Mouse (Mus musculus): ENCODE data around the gene Npc2. TPM values are rescaled to one million over a fixed set of nuclear protein-coding genes. Genes with fewer than 3 reads are reported as not detected.
A peak's percentile ranks its signal among the peaks of the same experiment; 100 is the strongest.

Gene Npc2
- polyA plus RNA-seq, 1 experiment from 2014 or later: 89.8 TPM

DNA sequence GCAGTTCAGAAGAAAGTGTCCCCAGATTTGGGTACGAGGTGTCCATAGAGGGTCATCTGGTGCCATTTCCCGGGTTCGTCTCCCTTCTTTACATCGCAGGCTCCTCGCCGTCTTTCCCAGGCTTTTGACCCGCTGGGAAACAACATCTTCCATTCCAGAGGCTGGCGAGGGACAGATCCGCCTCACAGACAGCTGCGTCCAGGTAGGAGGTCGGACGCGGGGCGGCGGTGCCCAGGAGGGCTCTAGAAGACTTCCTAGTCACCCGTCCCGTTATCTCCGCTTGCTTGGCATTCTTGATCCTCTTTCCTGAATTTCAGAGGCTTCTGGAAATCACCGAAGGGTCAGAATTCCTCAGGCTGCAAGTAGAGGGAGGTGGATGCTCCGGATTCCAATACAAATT lies 524 bp upstream of the Npc2 start:
- H3K27me3 ChIP-seq: no peaks in the 10 kb centered on the region
- peak overlapping the region; percentile 26; the same call in 1 of the 2 replicates for H3K27ac ChIP-seq
- peaks cover 22% of the 10 kb centered on the region for H3K36me3 ChIP-seq (ENCODE audit: poor library complexity, severe bottlenecking)
- H3K4me3 ChIP-seq: peak overlapping the region; percentile 67
- H3K9ac ChIP-seq: peak overlapping the region; percentile 80
- H3K9me3 ChIP-seq (replicated peaks): no peaks in the 10 kb centered on the region
- 2% methylated on average over 20 of the region's 20 CpGs for WGBS
- peaks cover 36% of the 10 kb centered on the region for H3K4me1 ChIP-seq
- ATAC-seq: 0 out of 2 replicates have a peak, but pooled peaks have one; percentile 1
- H3K4me2 ChIP-seq: peak overlapping the region; percentile 81

DNA sequence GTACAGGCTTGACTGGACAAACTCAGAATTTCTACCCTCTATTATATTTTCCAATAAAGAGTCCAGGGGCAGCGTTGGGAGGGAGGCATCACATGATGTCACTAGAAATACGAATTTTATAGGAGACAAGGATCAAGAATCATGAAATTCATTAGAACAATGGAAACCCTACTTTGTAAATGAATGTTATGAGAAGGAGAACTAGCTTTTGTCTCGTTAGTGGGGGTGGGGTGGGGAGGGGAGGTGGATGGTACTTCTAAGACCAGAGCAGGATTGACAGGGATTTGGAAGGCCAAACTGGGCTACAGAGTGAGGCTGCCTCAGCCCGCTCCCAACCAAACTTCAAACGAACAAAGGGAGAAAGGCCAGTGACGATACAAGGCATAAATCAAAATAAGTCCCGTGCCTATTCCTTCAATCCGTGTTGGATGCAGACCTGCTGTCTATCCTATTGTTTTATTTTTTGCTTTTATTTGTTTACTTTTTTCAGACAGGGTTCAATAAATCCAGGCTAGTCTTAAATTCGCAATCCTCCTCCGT lies 901 bp downstream of the Npc2 start:
- ATAC-seq: no peak
- H3K27me3 ChIP-seq: no peaks in the 10 kb centered on the region
- H3K36me3 ChIP-seq (ENCODE audit: poor library complexity, severe bottlenecking): peaks cover 22% of the 10 kb centered on the region
- no peaks in the 10 kb centered on the region for H3K9me3 ChIP-seq (replicated peaks)
- peak overlapping the region; percentile 73 for H3K4me2 ChIP-seq
- H3K27ac ChIP-seq: peak overlapping the region; percentile 92
- 1% methylated on average over 10 of the region's 10 CpGs for WGBS
- peaks cover 39% of the 10 kb centered on the region for H3K4me1 ChIP-seq
- H3K4me3 ChIP-seq: peak overlapping the region; percentile 67
- peak overlapping the region; percentile 76 for H3K9ac ChIP-seq

DNA sequence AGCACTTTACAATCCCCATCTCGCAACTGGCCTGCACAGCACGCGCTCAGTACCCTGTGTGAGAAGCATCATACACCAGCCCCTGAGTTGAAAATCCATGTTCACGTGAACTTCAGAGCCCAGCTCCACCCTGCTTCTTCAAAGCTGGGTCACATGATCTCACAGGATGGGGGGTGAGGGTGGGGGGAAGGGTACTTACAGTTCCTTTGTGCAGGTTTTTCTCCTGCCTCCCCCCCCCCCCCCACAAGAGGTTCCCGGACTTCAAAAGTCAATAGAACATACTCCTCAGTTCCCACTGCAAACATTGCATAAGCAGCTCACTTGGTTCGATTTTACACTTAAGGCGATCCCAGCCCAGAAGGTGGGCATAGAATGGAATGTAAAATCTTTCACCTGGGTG lies 3.3 kb downstream of the Npc2 start:
- 83% methylated on average over 7 of the region's 7 CpGs for WGBS
- Histone ChIP-seq H3K27ac (no peak overlapping the region), H3K9me3 (replicated peaks) (no peaks in the 10 kb centered on the region), H3K4me1 (peaks cover 39% of the 10 kb centered on the region), H3K27me3 (no peaks in the 10 kb centered on the region), H3K4me3 (no peak overlapping the region), H3K9ac (no peak overlapping the region), H3K4me2 (no peak overlapping the region), H3K36me3 (ENCODE audit: poor library complexity, severe bottlenecking) (peaks cover 23% of the 10 kb centered on the region)
- no peak for ATAC-seq

DNA sequence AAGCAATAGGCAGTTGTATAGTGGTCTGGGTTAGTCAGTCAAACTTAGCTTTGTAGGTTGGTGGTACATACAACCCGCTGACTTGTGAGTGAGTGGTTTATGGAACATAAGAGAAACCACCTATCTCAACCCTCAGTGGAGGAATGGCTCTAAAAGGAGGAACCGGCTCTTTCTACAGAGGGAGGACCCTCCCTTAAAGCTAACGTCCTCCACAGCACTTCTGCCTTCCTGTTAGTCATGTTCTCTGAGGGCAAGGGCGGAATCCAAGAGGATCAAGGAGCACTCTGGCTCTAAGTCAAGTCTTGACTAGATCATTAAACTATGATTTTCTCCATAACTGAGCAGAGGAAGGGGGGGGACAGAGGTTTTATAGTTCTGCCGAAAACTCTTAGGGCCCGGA lies 5.4 kb downstream of the Npc2 start:
- WGBS: 88% methylated on average over 6 of the region's 6 CpGs
- Histone ChIP-seq H3K27me3 (no peaks in the 10 kb centered on the region), H3K36me3 (ENCODE audit: poor library complexity, severe bottlenecking) (peaks cover 44% of the 10 kb centered on the region), H3K9me3 (replicated peaks) (no peaks in the 10 kb centered on the region), H3K9ac (no peak overlapping the region), H3K4me1 (peaks cover 28% of the 10 kb centered on the region), H3K27ac (no peak overlapping the region), H3K4me3 (no peak overlapping the region), H3K4me2 (no peak overlapping the region)
- no peak for ATAC-seq

DNA sequence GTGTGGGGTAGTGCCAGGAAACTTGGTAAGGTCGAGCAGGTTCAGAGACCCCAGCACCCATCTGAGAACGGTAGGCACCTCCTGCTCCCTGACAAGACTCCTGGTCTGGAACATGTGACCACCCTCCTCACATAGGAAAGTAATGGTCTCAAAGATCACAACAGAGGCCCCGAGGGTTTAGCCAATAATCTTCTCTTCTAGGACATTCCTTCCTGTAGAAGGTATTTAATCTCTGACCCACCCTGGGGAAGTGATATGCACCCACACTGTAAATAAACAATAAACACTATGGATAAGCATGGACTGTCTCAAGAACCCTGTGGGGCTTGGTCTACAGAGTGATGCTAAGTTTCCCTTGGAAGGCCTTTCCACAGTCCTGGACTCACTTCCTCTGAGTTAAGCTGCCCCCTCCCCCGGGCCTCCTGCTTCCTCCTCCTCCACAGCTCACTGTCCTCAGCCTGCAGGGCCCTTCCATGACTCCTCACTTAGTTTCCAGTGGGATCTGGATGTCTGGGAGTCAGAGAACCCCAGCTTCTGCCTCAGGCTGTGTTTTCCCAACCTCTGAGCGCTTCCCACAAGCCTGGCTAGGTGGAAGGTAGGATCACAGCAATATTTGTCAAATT lies 6.7 kb downstream of the Npc2 start:
- H3K27me3 ChIP-seq: no peaks in the 10 kb centered on the region
- H3K4me1 ChIP-seq: peaks cover 18% of the 10 kb centered on the region
- no peak for ATAC-seq
- 93% methylated on average over 5 of the region's 5 CpGs for WGBS
- H3K9me3 ChIP-seq (replicated peaks): no peaks in the 10 kb centered on the region
- H3K27ac ChIP-seq: no peak overlapping the region
- no peak overlapping the region for H3K9ac ChIP-seq
- H3K4me3 ChIP-seq: no peak overlapping the region
- peaks cover 46% of the 10 kb centered on the region for H3K36me3 ChIP-seq (ENCODE audit: poor library complexity, severe bottlenecking)
- H3K4me2 ChIP-seq: no peak overlapping the region

DNA sequence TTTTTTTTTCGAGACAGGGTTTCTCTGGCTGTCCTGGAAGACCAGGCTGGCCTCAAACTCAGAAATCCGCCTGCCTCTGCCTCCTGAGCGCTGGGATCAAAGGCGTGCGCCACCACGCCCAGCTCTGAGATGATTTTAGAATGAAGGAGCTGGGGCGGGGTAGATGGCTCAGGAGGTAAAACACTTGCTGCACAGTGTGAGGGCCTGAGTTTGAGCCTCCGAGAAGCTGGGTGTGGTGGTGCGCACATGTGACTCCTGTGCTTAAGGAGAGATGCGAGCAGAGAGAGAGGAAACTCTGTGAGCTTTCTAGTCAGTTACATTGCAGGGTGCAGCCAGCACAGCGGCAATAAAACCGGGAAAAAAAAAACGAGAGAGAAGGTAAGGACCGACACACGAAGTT lies 7.4 kb downstream of the Npc2 start:
- Histone ChIP-seq H3K4me2 (no peak overlapping the region), H3K9me3 (replicated peaks) (no peaks in the 10 kb centered on the region), H3K9ac (no peak overlapping the region), H3K4me3 (no peak overlapping the region), H3K27ac (no peak overlapping the region), H3K36me3 (ENCODE audit: poor library complexity, severe bottlenecking) (peaks cover 46% of the 10 kb centered on the region), H3K4me1 (peaks cover 11% of the 10 kb centered on the region), H3K27me3 (no peaks in the 10 kb centered on the region)
- 95% methylated on average over 15 of the region's 15 CpGs for WGBS
- ATAC-seq: no peak

DNA sequence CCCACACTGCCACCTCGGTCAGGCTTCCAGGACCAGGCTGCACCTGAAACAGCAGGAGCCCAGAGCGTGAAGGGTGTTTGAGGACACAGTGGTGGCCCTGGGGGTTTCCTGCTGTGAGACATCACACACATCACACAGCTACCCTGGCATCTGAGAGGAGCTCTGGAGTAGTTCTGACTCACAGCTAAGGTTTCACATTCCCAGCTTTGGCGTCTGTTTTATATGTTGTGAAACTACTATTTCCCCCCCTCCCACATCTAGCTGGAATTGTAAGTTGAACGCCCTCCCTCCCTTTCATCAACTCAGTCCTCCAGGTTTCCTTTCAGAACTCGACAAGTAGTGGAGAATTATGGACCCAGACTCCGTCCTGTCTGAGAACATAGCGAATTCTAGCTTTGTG lies 8.2 kb downstream of the Npc2 start:
- Histone ChIP-seq H3K4me1 (peaks cover 4% of the 10 kb centered on the region; the same call in 1 of the 2 replicates), H3K27ac (no peak overlapping the region), H3K9me3 (replicated peaks) (no peaks in the 10 kb centered on the region), H3K4me2 (no peak overlapping the region), H3K36me3 (ENCODE audit: poor library complexity, severe bottlenecking) (peaks cover 50% of the 10 kb centered on the region), H3K4me3 (no peak overlapping the region), H3K9ac (no peak overlapping the region), H3K27me3 (no peaks in the 10 kb centered on the region)
- ATAC-seq: no peak
- 92% methylated on average over 7 of the region's 7 CpGs for whole genome bisulfite sequencing

DNA sequence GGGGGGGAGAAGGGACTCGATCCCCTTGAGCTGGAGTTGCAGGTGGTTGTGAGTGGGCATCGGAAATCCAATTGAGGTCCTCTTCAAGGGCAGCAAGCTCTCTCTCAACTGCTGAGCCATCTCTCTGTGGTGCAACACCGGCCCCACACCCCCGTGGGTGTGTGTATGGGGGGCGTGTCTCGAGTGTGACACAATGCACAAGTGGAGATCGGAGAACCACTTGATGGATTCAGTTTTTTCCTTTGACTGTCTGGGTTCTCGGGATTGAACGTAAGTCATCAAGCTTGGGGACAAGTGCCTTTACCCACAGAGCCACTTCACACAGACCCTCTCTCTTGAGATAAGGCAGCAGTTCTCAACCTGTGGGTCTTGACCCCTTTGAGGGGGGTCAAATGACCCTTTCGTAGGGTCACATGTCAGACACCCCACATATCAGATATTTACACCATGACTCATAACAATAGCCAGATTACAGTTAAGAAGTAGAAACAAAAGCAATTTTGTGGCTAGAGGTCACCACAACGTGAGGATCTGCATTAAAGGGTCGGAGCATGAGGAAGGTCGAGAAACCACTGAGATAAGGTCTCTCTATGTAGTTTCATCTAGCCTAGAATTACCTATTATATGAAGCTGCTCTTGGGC lies 9.3 kb downstream of the Npc2 start:
- H3K4me3 ChIP-seq: no peak overlapping the region

DNA sequence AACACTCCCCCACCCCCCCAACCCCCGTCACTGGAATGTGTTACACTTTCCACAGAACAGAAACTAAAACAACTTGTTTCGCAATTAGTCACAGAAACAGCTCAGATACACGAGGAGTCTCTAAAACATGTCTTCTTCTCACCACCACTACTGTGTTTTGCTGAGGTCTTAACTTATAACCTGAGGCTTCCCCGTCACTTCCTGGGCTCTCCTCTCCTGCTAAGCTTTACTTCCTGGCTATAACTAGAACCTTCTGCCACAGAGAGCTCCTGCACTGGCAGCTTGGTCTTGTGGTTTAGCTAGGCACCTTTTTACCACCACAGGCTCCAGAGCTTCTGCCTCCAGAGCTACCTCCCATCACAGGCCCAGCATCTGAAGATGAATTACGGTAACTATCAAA lies 10.4 kb downstream of the Npc2 start:
- Histone ChIP-seq H3K9ac (no peak overlapping the region), H3K4me1 (0 out of 2 replicates have a peak, but pooled peaks cover 3% of the 10 kb centered on the region), H3K4me3 (no peak overlapping the region), H3K4me2 (no peak overlapping the region), H3K27ac (no peak overlapping the region), H3K36me3 (ENCODE audit: poor library complexity, severe bottlenecking) (peaks cover 60% of the 10 kb centered on the region), H3K9me3 (replicated peaks) (no peaks in the 10 kb centered on the region), H3K27me3 (no peaks in the 10 kb centered on the region)
- 93% methylated on average over 5 of the region's 5 CpGs for WGBS
- no peak for ATAC-seq

More for the DNA sequence above, 9.3 kb downstream of the Npc2 start:
- 90% methylated on average over 13 of the region's 13 CpGs for WGBS
- no peaks in the 10 kb centered on the region for H3K9me3 ChIP-seq (replicated peaks)
- ATAC-seq: no peak
- no peak overlapping the region for H3K4me2 ChIP-seq
- H3K9ac ChIP-seq: no peak overlapping the region
- no peak overlapping the region for H3K27ac ChIP-seq
- peaks cover 50% of the 10 kb centered on the region for H3K36me3 ChIP-seq (ENCODE audit: poor library complexity, severe bottlenecking)
- H3K27me3 ChIP-seq: no peaks in the 10 kb centered on the region
- H3K4me1 ChIP-seq: 0 out of 2 replicates have a peak, but pooled peaks cover 3% of the 10 kb centered on the region

DNA sequence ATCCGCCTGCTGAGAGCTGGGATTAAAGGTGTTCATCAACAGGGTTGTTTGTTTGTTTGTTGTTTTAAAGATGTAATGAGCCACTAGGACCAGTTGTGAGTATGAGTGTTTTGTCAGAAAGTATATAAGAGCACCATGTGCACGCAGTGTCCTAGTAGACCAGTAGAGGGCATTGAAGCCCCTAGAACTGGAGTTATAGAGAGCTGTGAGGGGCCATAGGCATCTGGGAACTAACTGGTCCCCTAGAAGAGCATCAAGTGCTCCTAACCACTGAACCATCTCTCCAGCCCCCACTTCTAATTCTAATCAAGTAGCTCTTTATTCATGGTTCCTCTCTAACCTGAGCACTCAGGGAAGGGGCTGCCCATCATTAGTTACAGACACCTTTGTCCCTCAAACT lies 13.9 kb downstream of the Npc2 start:
- Histone ChIP-seq H3K36me3 (ENCODE audit: poor library complexity, severe bottlenecking) (peaks cover 69% of the 10 kb centered on the region), H3K4me2 (no peak overlapping the region), H3K9me3 (replicated peaks) (no peaks in the 10 kb centered on the region), H3K27ac (no peak overlapping the region), H3K4me1 (peaks cover 11% of the 10 kb centered on the region), H3K9ac (no peak overlapping the region), H3K4me3 (no peak overlapping the region), H3K27me3 (no peaks in the 10 kb centered on the region)
- 77% methylated on average over 2 of the region's 2 CpGs for WGBS
- ATAC-seq: no peak

DNA sequence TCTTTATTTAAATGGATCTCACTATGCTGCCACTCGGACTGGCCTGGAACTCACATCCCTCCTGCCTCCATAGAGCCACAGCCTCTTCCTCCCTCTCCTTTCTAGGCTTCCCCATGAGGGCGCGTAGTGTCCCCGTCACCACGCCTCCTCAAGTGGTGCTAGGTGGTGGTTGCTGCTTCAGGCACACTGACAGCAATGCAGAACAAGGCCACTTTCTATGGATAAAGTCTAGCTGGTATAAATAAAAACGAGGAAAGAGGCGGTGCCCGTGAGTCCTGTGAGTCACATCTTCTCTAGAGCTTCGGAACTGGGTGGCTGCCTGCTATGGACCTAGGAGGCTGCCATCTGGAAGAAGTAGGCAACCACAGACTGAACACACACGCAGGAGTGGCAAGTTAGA lies 16.9 kb downstream of the Npc2 start:
- 92% methylated on average over 10 of the region's 10 CpGs for WGBS
- peaks cover 52% of the 10 kb centered on the region for H3K36me3 ChIP-seq (ENCODE audit: poor library complexity, severe bottlenecking)

DNA sequence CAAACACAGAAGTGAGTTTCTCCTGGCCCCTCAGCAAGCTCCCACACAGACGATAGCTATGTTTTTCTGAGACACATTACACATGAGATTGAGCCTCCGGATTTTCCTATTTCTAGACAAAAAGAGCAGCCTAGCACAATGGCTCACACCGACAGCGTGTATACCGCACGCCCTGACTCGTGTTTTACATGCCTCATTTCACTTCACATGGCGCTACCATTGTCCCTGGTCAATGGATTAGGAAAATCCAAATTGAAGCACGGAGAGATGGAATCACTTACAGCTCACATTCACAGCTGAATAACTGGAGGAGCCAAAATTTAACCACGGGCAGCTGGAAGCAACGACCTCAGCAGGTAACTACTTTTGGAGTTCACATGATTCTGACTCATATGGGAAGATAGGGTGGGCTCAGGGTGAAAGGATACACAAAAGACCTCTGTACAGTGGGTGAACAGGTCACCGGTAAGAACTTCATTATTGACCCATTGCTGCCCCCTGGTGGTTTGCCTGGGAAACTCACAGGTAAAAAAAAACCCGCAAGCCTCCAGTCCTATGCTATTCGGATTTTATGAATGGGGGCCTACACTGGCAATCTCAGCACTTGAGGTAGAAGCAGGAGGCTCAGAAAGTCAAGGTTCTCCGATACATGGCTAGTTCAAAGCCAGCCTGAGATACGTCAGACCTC lies 17.8 kb downstream of the Npc2 start:
- Histone ChIP-seq H3K9ac (no peak overlapping the region), H3K9me3 (replicated peaks) (no peaks in the 10 kb centered on the region), H3K4me3 (no peak overlapping the region), H3K27me3 (no peaks in the 10 kb centered on the region), H3K27ac (peak overlapping the region; percentile 36; the same call in 1 of the 2 replicates), H3K4me1 (peaks cover 32% of the 10 kb centered on the region), H3K36me3 (ENCODE audit: poor library complexity, severe bottlenecking) (peaks cover 47% of the 10 kb centered on the region), H3K4me2 (no peak overlapping the region)
- peak; percentile 48 for ATAC-seq
- WGBS: 17% methylated on average over 16 of the region's 16 CpGs

More for the DNA sequence above, 16.9 kb downstream of the Npc2 start:
- no peaks in the 10 kb centered on the region for H3K27me3 ChIP-seq
- no peak overlapping the region for H3K4me2 ChIP-seq
- no peak overlapping the region for H3K27ac ChIP-seq
- H3K4me1 ChIP-seq: peaks cover 32% of the 10 kb centered on the region
- H3K9ac ChIP-seq: no peak overlapping the region
- H3K4me3 ChIP-seq: no peak overlapping the region
- H3K9me3 ChIP-seq (replicated peaks): no peaks in the 10 kb centered on the region
- no peak for ATAC-seq
